Mouse (Mus musculus) C2C12 (cell line): ENCODE results near the gene Rab11b.

Experiments
- CEBPB ChIP-seq: IDR thresholded peaks from one replicate; pipeline ENCODE4 v1.6.1; 2011; ENCODE audit warnings: low read depth, mild to moderate bottlenecking, control low read depth, moderate library complexity
- CTCF ChIP-seq: IDR thresholded peaks from one replicate; pipeline ENCODE4 v1.5.1; 2011; ENCODE audit not compliant: control insufficient read depth, insufficient read depth, insufficient read length
- FOSL1 ChIP-seq: IDR thresholded peaks from one replicate; pipeline ENCODE4 v1.8.0; 2011; ENCODE audit warnings: mild to moderate bottlenecking, low read length; ENCODE audit not compliant: poor library complexity, insufficient read depth, severe bottlenecking
- MAX ChIP-seq: IDR thresholded peaks from one replicate; pipeline ENCODE4 v1.6.1; 2011; ENCODE audit warnings: mild to moderate bottlenecking, control low read depth
- MYOD1 ChIP-seq: IDR thresholded peaks from one replicate; pipeline ENCODE4 v1.6.1; 2011; ENCODE audit warnings: low read depth; ENCODE audit not compliant: control insufficient read depth, insufficient read length
- USF1 ChIP-seq: IDR thresholded peaks from one replicate; pipeline ENCODE4 v1.6.1; 2011; ENCODE audit warnings: low read depth, mild to moderate bottlenecking, control low read depth, moderate library complexity

DNA sequence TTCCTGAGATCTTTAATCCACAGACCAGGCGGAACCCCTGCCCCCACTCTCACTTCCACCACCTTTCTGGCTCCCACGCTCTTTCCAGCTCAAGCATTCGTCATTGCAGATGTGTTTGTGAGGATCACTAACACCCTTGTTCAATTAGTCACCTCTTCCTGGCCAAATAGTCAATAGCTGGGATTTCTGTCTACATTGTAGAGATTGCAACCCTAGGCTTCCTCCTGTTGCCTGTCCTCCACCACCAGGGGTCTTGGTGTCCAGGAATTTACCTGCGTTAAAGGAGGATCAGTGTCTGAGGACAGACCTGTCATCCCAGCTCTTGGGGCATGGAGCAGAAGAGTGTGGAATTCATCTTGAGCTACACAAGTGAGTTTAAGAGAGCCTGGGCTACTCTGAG, 21.7 kb upstream of the Rab11b start:
- TF ChIP-seq CTCF (no peak), MYOD1 (no peak), USF1 (no peak), MAX (no peak), CEBPB (no peak), FOSL1 (no peak)
